Mouse (Mus musculus) frontal cortex, postnatal 14 days (tissue): ENCODE measurements around the gene Trp53bp2.

Experiments used
- DNase-seq, 2 experiments: peaks; one replicate each; pipeline ENCODE4 v3.0.0; 2022; ENCODE audit warnings: low spot score in 2 of 2

Gene Trp53bp2

DNA sequence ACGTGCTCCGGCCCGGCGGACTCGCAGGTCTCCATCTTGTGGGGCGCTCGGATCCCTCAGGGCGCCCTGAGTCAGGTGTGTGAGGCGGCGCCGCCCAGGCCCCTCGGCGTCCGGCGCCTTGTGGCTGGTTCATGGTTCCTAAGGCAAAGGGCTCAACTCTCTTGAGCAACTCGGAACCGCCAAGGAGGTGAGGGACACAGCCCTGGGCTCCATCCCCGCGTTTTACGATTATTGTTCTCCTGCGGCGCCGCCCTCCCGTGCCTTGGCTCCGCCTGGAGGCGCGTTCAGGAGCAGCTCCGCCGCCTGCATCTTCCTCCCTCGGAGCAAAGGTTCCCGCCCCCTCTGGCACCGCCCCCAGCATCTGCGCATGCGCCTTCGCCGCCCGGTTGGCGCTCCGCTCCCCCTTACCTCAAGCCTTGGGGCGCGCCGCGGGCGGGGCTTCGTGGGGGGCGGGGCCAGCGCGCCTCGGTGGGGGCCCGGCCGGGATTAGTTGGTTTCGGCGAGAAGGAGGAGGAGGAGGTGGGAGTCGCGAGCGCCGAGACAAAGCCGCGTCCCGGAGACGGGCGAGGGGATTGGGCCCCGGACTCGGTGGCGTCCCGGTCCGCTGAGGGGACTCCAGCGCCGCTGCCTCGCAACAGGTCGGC is at the start of gene Trp53bp2:
Gene Trp53bp2, plus strand, starts transcription at position 489 of the 644 bp plus-strand sequence.
- DNase-seq: peak; percentile 95 to 98

DNA sequence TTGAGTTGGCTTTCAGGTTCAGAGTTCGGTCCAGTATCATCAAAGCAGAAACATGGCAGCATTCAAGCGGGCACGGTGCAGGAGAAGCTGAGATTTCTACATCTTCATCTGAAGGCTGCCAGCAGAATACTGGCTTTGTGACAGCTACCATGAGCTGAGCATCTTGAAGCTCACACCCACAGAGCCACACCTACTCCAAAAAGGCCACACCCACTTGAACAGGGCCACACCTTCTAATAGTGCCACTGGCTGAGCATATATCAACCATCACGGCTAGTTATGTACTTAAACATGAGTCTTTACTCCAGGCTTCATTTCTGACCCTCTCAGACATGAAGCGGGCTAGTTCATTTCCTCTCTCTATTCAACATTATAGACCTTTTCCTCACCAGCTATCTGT is 46.3 kb upstream of the Trp53bp2 start:
- DNase-seq: no peak

DNA sequence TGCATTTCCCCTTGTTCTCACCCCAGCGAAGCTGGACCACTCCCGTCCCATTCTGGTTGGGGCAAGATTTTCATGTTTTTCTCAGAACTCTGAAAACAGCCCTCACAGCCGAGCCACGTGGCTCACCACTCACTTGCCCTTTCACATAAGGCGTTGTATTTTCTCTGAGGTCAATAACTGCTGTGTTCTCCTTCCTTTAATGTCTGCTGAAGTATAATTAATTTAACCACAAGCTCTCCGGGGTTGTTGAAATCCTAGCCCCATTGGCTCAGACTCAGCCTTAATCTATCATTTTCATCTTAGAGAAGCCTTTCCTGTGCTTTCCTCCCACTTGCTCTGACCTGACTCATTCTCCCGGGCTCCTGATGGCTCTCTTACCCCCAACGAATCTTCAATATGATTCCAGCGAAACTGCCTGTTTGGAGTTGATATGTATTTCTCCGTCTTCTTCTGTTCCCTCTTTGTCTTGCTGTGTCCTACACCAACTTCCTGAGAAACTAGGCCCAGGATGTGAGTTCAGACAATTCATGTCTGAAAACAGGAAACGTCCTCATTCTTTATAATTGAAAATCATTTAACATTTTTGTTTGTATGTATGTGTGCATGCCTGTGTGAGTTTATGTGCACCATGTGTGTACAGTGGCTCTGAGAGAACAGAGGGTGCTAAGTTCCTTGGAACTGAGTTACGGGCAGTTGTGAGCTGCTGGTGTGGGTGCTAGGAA is 45.1 kb upstream of the Trp53bp2 start:
- DNase-seq: no peak

DNA sequence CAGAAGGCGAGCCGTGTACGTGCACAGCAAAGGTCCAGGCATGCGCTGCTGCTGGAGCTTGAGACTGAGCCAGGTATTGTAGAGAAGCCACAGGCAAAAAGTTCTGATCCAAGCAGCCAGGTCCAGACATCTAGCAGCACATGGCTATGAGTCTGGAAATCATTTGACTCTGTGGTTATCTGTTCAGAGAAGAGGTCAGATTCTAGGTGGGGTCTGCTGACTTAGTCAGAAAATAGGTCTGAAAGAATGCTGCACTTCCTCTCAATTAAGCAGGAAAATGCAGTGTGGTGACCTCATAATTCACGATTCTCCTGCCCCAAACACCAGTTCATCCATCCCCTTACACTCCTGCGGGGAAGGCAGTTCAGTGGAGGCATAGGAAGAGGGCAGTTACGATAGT is 40.7 kb upstream of the Trp53bp2 start:
- no peak for DNase-seq

DNA sequence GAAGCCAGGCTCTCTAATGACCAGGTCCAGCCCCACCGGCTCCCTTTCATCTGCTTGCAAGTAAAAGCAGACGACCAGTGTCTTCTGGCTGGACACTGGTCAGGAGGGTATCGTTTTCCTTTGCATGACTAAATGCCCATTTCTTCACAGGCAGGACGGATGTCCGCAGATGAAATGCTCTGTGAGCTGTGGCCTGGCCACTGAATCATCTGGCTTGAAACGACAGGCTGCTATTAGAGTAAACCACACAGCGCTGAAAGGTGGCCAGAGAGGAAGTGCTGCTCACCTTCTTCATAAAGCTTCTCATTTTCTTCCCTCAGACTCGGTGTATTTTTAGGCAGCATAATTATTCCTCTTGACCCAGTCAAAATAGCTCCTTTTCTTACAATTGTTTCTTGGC is 40.2 kb upstream of the Trp53bp2 start:
- no peak for DNase-seq

DNA sequence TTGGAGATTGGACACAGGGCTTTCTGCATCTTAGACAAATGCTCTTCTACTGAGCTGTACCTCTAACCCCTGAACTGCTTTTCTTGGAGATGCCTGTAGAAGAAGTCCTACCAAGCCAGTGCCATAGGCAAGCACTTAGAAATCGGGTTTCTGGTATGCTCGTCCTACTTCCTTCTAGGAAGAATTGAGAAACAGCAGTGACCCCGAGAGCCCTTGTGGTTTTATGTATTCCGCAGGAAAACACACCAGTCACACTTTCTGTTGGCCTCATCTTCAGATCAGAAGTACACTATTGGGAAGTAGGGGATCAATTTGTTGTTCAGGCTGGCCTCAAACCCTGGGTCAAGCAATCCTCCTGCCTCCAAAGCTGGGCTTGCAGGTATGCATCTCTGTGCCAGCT is 39.5 kb upstream of the Trp53bp2 start:
- no peak for DNase-seq

DNA sequence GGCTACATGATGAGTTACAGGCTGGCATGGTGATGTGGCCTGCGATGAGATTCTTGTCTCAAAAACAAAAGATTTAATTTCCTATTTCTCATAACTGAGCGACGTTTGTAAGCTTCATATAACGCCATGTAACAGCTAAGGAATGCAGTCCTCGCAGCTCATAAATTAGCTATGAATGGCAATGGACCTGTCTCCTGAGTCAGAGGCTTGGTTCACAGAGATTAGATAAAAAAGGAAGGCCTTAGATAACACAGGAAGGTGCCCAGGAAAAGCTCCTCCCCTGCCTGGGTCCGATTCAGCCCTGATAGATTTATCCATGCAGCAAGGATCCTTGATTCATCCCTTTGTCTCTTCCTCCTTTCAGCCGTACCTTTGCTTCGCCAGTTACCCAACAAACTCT is 37.1 kb upstream of the Trp53bp2 start:
- DNase-seq: no peak

DNA sequence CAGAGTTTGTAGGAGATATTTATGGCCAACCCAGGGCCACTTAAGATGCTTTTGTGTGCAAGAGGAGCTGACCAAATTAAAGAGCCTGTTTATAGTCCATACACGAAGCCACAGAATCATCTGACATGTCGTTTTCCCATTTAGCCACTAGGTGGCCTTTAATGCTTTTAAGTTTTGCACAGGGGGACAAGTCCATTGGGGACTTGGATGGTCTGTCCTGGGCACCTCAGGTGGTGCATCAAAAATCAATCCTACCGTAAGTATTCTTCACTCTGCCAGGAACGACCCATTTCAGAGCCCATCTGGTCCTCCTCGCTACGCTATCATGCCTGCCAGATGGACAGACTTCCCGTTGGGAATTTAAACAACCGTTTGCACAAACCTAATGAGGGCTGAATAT is 32.8 kb upstream of the Trp53bp2 start:
- DNase-seq: peak in 1 of 2 experiments; percentile 7

DNA sequence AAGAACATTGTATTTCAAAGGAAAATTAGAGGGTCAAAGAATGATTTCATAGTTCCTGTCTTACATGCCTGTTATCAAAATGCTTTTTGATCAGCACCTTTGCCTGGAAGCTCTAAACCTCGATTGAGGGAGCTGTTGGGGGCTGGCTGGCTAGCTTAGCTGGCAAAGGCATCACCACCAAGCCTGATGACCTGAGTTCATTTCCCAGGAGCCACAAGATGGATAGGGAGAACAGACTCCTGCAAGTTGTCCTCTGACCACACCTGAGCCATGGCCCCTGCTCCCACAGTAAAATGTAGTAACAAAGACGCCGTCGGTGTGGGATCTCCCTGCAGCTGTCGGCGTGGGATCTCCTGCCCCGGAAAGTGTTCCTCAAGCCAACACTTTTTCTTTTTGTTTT is 32.1 kb upstream of the Trp53bp2 start:
- no peak for DNase-seq

DNA sequence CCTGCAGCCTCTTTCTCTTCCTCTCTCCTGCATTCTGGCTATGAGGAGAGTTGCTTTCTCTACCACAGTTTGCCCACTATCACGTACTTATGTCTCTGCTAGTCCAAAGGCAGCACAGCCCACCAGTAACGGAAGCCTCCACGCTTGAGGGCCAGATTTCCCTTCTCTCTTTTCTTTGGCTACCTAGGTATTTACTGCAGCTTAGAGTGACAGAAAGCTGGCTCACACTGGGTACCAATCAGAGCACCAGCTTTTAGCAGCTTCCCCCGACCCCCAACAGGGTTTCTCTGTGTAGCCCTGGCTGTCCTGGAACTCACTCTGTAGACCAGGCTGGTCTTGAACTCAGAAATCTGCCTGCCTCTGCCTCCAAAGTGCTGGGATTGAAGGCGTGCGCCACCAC is 31.5 kb upstream of the Trp53bp2 start:
- no peak for DNase-seq

DNA sequence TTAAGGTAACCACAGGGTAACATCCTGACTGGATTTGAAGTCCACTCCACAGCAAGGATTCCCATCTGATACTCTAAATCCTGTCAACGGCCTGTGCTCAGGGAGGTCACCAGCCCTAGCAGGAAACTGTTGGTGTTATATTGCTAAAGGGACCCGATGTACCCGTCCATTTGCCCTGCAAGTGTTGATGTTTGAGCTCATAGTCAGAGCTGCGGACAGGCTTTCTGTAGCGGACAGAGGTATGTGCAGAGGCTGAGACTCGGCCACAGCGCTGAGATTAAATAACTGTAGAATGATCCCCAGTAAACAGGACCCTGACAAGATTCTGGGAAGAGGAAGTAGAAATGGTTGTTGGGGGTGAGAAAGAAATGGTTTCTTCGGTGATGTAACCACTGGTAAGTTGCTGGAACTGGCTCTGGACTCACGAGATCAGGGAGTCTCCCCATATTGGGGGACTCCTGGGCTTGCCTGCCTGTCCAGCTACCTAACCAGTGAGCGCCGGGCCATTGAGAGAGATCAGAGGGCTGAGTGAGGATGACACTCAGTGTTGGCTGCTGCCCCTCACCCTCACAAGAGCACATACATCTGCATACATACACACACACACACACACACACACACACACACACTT is 30.7 kb upstream of the Trp53bp2 start:
- DNase-seq: no peak

DNA sequence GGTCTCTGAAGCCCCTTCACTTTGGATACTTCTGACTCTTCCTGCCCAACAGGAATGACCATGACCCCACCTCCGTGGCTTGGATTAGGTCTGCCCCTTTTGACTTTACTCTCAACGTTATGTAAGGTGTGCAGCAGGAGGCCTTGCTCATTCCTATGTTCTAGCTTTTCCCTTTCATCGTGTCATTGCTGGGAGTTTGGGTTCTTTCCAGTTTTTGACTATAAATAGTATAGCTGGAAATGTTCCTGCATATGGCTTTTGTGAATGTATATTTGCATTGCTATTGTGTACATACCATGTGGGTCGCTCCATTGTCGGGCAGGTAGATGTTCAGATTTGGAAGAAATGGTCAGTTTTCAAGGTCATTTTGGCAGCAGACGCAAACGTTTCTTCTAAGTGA is 30.1 kb upstream of the Trp53bp2 start:
- no peak for DNase-seq

DNA sequence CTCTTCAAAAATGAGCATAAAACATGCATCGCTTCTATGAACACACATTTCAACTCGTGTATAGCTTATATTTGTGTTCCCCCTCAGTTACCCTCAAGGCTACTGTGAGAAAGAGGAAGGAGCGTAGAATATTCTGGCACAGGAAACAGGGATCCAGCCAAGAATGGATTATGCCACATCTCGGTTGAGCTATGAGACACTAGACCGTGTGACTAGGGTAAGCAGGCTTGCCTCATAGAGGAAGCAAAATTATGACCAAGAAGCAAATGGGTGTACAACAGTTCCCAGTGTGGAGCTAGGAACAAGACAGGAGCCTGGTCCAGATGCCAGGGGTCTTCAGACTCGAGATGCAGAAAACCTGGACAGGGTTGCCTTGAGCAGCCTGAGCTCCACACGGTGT is 28.3 kb upstream of the Trp53bp2 start:
- no peak for DNase-seq

DNA sequence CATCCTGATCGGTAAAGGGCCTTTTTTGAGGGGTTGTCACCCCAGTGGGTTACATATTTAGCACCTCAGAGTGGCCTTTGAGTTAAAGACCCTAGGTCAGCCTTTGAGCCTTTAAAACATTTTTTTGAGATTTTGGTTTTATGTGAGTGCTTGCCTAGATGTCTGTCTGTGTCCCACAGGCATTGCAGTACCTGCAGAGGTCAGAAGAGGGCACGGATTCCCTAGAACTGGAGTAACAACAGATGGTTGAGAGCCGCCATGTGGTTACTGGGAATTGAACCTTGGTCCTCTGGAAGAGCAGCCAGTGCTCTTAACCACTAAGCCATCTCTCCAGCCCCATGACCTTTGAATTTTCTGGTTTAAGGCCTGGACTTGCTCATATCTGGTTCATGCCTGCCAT is 27.6 kb upstream of the Trp53bp2 start:
- no peak for DNase-seq

DNA sequence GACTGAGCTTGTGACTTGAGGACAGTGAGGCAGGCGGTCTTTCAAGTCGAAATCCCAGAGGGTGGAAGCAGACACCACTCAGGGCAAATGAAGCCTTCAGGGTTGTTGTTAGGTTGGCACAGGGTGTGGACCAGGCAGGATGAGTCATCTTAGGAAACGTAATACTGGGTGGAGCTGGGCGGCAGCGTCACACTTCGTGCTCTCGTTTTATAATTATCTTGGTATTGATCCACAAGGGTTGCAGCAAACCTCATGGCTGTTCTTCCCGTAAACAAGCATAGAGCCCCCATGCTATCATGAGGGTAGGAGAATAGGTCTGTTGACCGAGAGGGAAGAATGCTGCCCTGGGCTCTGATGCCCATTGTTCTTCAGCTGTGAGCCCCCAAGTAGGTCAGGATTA is 25.9 kb upstream of the Trp53bp2 start:
- DNase-seq: no peak

DNA sequence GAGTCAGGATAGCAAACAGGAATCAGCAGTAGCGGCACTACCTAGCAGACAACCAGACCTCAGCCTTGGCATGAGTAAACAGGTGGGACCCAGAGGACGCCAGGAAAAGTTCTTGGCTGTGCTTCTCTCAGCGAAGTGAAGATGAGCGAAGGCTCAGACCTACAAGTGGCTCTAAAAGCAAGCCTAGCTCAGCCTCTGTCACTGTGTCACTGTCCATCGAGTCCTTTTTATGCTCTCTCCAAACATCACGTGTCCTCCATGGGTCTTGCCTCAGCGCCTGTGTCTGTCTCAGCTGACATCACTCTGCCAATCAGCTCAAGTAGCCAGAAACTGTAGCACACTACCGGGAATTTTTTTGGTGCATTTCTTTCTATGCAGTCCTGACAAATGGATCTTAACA is 22.5 kb upstream of the Trp53bp2 start:
- no peak for DNase-seq

DNA sequence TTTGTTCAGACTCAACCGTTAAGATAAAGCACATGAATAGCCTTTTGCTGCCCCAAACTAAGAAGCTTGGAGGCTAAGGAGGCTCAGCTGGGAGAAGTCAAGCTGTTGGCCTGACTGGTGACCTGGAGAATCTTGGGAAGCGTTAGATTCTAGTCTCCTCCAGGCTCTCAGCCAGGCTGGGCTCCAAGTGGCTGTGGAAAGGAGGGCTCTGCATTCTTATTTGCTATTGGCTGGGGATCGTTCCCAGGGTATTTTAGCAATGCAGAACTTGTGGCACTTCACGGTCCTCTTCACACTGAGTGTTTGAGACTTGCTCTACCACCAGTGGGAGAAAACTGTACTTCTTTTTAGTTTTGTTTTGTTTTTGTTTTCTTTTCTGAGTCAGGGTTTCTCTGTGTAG is 20.2 kb upstream of the Trp53bp2 start:
- no peak for DNase-seq

DNA sequence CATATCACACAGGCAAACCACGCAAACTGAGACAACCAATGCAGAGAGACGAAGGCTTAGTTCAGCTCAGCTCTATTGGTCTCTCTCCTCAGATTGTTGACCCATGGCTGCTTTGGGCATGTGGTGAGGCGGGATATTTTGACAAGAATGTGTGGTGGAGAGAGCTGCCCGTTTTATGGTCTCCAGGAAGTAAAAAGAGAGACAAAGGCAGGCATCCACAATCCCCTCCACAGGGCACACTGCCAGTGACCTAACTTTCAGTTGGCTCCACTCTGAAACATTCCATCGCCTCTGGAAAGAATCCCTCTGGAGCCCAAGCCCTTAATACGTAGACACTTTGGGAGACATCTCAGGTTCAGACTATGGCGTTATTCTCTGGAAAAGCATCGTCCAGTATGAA is 10.8 kb upstream of the Trp53bp2 start:
- no peak for DNase-seq

DNA sequence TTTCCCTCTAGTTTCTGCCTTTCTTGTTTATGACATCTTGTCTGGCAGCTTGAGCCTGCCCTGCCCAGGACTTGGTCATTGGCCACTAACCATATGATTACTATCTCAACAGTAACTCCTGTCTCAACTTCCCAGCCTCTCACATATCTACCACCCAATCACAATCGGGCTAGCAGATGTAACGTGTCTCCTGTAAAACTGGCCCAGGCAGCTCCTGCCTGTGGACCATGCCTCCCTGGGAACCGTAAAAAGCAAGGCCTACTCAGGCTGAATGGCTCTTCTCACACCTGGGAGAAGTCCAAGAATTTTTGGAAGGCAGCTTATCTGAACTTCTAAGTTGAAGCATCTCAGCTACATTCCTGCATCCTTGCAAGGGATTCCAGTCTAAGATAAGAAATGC is 10.2 kb upstream of the Trp53bp2 start:
- no peak for DNase-seq

DNA sequence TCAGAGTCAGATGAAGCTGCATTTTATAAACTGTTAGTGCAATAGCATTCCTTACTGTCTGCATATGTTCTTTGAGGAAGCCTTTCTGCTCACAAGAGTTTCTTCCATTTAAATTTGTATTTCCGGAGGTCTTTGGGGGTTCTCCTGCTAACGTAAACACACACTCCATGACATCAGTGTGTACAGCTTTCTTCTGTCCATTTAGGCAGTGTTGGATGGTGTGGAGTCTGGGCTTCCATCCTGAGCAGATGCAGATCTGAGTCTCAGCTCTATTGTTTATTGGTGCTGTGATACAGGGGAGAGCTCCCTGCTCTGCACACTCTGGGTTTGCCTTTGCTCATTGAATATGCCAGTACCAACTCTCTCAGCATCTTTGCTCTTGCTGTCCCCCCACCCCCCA is 9.8 kb upstream of the Trp53bp2 start:
- DNase-seq: no peak

DNA sequence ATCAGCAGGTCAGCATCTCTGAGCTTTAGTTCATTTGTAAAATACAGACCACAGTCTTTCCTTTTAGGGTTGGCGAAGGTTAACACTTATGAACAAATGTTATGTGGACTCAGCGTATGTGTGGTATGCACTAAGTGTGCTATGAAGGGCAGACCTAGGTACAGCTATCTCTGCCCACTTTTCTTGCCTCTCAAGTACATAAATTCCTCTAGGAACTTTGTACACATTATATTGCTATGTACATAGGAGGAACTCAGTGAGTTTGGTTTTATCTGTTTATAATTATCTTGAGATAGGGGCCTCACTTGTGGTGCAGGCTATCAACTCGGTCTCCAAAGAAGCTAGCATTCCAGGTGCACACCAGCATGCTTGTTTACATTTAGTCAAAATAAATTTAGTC is 9.1 kb upstream of the Trp53bp2 start:
- DNase-seq: no peak

DNA sequence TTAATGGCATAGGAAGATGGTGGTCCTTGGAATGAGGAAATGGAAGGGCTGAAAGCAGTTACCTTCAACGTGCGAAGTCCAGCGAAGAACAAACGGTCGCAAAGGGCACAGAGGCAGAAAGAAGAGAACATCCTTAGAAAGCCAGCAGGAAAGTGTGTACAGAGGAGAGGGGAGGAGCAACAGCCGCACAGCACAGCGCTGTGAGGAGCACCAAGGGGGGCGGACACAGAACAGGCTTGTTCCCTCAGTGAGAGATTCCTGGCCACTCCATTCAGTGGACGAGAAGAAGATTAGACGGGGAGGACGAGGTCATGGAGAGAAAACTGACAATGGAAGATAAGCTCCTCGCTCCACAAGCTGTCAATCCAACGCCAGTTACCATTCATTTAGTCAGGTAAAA is 5.9 kb upstream of the Trp53bp2 start:
- DNase-seq: no peak

DNA sequence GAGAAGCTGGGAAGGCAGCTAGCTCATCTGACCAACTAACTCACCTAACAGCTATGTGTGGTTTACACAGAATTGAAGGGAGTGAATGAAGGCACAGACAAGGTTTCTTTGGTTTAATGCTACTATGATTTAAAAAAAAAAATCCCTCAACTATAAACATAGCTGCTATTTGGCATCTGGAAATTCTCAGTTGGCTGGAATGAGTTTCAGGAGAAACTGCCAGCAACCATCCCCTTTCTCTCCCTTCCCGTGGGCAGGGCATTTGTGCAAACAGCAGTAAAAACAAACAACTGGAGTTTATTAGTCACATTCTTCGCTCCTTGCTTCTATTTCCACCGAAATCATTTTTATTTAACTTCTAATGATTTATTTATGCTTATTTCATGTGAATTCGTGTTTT is 2.4 kb upstream of the Trp53bp2 start:
- no peak for DNase-seq
